Mouse (Mus musculus) retina, postnatal 1 day (tissue): ENCODE measurements around the gene Wasf2.
A peak's percentile ranks its signal among the peaks of the same experiment; 100 is the strongest.
"Not testable (repeated sequence)": the region's sequence is repeated elsewhere in the genome, so short reads cannot be mapped to it uniquely, and the experiment has no call there.

ENCODE experiments used
- DNase-seq: peaks from one replicate; pipeline ENCODE4 v3.0.0-alpha.2; 2012

Wasf2 gene

DNA sequence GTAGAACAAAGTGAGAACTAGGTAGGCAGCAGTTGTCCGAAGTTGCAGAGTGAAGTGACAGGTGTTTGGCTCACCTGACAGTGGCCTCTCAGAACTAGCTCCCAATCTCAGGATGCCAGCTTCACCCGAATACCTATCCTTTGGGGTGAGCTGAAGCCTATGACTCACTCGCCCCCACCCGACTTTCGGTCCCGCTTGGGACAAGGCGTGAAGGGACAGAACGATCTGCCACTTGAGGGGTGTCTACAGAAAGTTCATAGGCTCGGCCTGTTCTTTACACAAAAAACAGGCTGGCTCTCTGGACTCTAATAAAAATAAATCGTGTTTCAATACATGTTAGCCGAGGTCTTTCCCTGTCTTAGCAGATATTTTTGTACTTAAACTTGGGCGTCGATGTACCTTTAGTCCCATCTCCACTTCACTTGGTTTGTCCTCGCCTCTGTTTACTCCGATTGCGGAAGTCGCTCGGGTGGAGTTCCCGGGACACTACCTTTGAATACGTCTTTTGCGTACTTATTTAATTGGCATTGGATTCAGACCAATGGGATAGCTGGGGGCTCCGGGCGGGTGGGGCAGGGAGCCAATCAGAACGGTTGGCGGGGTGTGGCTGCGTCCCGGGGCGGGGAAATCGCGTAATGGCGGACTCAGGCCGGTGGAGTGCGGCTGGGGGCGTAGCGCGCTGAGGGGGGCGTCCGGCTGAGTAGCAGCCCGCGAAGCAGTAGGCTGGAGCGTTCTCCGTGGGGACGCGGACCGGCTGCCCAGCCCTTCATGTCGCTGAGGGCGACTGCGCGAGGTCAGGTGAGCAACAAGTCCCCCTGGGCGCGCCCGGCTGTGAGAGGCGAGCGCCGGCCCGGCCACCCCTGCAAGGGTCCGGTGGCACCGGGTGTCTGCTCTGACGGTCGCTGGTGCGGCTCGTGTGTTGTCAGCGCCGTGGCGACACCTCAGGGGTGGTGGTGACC lies at the start of gene Wasf2:
TSS of gene Wasf2 (plus strand) at position 575 of the 959 bp plus-strand sequence.
- peak; percentile 97 for DNase-seq

DNA sequence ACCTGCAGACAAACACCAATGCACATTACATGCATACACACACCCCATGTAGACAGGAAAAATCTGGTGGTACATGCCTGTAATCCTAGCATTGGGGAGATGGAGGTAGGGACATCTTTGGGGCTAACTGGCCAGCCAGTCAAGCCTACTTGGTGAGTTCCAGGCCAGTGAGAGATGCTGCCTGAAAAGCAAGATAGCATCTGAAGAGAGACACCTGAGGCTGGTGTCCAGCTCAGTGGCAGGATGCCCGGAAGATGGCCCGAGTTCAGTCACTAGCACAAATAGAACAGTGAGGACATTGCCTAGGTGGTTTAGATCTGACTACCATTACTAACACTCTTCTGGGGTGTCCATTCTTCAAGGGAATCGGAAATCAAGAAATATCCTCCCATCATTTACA lies 49.4 kb upstream of the Wasf2 start:
- DNase-seq, result no peak

- DNase-seq, result no peak
Observed at GRCm38 (mm10) chr4:133082216-133082773, 48.0 kb upstream of the Wasf2 start.

GRCm38 (mm10) chr4:133083991-133084861 lies 46.1 kb upstream of the Wasf2 start:
- peak; percentile 50 for DNase-seq

DNA sequence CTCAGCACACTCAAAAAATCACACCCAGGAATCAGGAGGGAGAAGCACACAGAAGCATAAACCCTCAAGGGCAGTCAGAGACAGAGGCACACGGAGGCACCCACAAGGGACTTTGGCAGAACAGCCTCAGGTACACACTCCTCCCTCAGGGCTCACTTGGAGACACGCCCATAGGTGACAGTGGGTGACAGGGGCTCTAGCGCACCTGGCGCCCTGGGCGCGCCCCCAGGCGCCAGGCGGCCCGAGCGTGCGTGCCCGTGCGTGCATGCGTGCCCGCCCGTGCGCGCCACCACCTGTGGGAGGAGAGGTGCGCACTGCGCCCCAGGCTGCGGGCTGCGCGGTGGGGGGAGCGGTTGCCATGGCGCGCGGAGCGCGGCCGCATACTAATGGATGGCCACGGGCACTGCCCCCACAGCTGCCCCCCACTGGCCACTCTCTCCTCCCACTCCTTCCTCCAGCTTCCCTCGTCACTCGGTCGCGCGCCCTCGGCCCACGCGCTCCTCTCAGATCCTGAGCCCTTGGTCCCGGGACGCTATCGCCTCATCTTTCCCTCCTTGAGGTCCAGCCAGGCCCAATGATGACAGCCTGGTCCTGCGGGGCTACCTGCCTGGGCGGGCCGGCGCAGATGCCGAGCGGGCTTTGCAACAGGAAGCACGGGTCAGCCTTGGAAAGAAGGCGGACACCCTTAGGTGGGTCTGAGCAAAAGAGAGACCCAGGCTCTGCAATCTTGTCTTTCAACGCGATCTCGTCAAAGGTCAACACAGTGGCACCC lies 45.1 kb upstream of the Wasf2 start:
- peak; percentile 82 for DNase-seq

GRCm38 (mm10) chr4:133085783-133086342 lies 44.4 kb upstream of the Wasf2 start:
- peak; percentile 84 for DNase-seq

DNA sequence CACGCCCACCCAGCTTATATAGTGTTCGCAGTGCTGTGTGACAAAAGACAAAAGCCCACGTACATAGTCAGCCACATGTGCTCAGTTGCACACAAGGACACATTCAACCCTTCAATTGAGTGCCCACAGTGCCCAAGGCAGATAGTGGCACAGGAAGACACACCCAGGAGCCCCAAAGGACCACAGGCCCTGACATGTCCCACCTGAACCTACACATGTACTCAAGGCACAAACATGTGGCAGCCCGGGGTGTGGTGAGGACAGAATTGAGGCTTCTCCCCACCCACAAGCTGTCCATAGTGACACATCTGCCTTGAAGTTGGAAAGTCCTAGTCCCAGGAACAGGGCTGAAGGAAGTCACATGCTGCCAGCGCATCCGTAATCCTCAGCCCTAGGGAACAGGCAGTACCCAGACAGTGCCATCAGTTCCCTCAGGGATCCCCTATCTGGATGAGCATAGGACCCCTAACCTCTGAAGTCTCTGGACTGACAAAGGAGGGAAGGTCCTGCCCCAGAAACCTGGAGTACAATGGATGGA lies 43.1 kb upstream of the Wasf2 start:
- DNase-seq, result peak; percentile 14

DNA sequence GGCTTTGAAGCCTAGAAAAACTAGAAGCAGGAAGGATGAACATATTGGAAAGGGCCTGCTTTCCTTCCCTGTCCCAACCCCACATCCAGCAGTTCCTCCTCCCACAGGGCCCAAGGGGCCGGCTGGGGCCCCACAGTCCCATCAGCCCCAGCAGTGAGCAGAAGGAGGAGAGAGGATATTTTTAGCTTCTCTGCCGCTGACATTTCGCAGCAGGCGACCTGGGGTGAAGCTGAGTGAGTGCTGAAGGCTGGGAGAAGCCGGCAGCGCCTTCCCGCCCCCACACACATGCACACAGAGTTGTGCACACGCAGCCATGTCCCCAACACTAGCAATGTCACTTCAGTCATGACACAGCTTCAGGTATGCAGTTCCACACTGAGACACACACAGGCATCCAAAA lies 42.5 kb upstream of the Wasf2 start:
- peak; percentile 30 for DNase-seq

DNA sequence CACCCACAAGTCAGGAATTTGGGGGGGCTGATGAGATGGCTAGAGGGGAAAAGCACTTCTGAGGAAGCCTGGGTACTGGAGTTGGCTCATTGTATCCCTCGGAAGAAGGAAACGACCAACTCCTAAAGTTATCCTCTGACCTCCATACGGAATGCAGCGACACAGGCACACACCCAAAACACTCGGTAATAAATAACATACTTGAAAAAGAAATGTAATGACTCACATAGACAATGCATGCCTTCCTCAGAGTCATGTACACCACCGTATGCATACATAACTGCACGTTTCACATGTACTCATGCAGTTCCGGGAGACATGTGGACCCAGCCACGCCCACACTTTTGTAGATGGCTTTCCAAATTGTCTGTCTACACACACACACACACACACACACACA lies 41.0 kb upstream of the Wasf2 start:
- DNase-seq, result no peak

- no peak for DNase-seq
Observed at GRCm38 (mm10) chr4:133089802-133090201, 40.5 kb upstream of the Wasf2 start.

DNA sequence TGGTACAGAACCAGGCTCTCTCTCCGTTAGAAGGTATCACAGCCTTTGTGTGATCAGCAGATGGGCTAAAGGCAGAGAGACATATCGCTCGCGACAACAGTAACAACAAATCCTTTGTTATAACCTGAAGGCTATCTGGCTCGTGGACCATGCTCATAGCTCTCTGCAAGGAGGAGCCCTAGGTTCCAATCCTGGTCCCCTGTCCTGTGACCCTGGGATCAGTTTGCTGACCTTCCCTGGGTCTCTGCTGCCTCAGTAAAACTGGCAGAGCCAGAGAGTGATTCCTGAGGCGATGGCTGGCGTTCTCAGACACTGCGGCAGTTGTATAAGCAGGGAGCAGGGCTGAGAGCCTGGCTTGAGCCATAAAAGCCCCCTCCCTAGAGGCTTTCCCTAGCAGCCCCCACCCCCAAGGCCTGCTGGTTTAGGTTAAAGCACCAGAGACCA lies 40.0 kb upstream of the Wasf2 start:
- DNase-seq, result peak; percentile 26

DNA sequence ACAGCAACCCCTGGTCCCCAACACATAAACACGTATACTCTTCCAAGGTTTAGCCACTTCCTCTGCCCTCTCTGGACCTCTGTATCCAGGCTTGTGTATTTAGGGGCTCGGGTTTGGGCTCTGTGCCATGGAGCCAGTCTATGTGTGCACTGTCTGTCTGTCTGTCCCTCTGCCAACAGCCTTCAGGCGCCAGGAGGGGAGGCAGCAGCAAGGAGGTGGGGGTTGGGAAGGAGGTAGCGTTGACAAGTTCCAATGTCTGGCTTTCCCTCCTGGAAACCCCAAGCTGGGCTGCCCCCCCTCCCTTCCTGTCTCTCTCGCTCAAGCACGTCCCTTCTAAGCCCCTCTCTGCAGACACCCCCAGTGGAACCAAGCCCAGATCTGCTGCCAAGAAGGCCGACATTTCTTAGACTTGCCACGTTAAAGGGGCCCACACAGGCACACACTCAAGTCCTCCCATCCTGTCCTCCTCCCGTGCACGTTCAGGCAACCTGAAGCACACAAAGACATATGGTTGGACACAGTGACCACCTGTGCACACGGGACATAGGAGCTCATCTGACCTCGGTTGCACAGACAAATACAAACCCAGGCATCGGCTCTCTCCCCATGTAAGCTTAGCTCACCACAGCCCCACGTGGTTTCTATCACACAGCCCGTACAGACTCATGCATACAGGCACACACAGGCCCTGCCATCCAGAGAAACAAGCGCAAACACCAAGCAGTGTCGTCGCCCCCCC lies 39.4 kb upstream of the Wasf2 start:
- DNase-seq, result peak; percentile 45

GRCm38 (mm10) chr4:133091459-133091785 lies 38.9 kb upstream of the Wasf2 start:
- no peak for DNase-seq

GRCm38 (mm10) chr4:133092453-133092901 lies 37.8 kb upstream of the Wasf2 start:
- peak; percentile 88 for DNase-seq

GRCm38 (mm10) chr4:133093056-133093455 lies 37.2 kb upstream of the Wasf2 start:
- DNase-seq, result no peak

DNA sequence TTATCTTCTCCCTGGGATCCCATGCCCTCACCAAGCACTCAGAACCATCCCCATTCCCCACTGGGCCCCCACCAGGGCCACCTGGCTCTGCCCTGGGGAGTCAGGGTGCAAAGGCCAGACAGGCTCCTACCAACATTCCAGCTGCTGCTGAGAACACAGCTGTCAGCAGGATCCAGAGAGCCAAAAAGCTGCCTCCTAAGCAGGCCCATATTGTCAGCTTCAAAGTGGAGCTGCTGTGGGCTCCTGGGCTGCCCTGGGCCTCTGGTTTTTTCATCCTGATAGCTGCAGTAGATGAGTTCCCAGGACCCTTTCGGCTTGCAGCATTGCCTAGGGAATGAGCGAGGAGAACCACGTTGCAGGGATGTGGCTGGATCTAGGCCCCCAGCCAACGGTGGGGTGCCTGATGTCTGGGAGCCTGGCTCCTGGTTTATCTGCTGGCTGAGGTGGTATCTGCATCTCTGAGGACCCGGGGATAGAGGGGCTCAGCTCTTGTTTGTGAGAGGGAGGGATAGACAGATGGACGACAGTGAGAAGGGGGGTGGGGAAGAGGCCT lies 36.7 kb upstream of the Wasf2 start:
- DNase-seq, result no peak

GRCm38 (mm10) chr4:133094255-133094654 lies 36.0 kb upstream of the Wasf2 start:
- DNase-seq, result peak; percentile 34

- DNase-seq, result peak; percentile 85
Observed at GRCm38 (mm10) chr4:133094936-133095733, 35.2 kb upstream of the Wasf2 start.

- DNase-seq, result not testable (repeated sequence)
Observed at GRCm38 (mm10) chr4:133095734-133096065, 34.6 kb upstream of the Wasf2 start.

DNA sequence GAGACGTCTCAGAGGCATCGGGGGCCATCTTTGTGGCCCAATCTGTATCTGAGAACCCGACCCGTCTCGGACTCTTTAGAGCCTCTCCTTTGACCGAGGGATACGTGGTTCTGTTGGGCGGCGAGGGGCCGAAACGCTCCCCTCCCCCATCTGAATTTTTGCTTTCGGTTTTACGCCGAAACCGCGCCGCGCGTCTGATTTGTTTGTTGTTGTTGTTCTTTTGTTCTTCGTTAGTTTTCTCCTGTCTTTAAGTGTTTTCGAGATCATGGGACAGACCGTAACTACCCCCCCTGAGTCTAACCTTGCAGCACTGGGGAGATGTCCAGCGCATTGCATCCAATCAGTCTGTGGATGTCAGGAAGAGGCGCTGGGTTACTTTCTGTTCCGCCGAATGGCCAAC lies 33.6 kb upstream of the Wasf2 start:
- DNase-seq, result not testable (repeated sequence)
